Mouse (Mus musculus) fibroblast of lung, adult 2 months (primary cell): ENCODE results near the gene Akt2.

Source experiments
- DNase-seq: peaks from one replicate; pipeline ENCODE4 v3.0.0-alpha.2; 2011; ENCODE audit warnings: low read depth

The Akt2 gene

DNA sequence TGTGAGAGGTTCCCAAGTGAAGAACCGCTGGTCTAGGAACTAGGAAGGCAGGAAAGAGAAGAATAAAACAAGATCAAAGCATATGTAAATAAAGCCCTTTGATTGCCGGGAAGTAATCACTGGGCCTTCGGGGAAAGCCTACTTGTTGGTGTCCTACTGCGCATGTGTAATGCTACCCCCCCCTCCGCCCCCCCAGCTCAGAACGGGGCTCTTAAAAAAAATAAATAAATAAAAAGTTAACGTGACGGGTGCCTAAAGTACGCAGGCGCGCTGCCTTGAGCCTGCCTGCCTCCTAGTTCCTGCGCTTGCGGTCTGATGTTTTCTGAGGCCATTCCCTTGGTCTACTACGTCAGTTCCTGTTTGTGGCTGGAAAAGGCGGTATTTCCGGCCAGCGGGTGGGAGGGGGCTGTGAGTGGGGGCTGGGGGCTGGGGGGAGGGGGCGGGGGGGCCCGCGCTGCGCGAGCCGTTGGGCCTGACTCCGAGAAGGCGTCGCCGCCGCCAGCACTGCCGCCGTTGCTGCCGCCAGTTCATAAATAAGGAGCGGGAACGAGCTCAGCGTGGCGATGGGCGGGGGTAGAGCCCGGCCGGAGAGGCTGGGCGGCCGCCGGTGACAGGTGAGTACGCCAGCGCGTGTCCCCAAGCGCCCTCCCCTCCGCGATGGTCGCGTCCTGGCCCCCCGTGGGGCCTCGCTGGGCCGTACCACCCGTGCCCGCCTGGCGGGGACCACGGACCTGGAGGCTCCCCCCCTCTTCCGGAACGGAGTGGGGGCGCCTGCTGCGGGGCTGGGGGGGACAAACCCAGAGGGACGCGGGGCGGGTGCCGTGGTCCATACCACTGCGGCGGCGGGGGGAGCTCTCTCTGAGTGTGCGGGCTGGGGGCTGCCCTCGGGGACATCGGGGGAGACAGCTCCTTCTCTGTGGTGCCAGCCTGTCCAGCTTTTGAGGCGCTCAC lies at the start of gene Akt2:
Akt2 (plus strand) TSS at position 287 of the 951 bp plus-strand sequence.
- DNase-seq: peak; percentile 93

DNA sequence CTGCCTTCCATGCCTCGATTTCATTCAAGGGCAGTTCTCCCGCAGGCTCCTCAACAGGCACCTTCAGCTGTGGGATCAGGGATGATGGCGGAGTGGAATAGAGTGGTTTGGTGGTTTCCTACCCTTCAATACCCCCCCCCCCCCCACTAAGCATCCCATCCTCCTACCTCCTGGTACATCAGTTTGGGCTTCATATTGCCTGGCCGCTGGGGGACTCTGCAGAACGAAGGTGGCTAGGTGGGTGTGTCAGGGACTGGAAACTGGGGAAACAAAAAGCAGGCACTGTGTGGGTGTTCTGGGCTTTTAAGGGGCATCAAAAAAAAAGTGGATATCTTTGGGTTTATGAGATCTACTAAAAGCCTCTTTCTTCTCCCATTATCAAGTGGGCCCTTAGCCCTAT lies 49.4 kb upstream of the Akt2 start:
- DNase-seq: no peak

DNA sequence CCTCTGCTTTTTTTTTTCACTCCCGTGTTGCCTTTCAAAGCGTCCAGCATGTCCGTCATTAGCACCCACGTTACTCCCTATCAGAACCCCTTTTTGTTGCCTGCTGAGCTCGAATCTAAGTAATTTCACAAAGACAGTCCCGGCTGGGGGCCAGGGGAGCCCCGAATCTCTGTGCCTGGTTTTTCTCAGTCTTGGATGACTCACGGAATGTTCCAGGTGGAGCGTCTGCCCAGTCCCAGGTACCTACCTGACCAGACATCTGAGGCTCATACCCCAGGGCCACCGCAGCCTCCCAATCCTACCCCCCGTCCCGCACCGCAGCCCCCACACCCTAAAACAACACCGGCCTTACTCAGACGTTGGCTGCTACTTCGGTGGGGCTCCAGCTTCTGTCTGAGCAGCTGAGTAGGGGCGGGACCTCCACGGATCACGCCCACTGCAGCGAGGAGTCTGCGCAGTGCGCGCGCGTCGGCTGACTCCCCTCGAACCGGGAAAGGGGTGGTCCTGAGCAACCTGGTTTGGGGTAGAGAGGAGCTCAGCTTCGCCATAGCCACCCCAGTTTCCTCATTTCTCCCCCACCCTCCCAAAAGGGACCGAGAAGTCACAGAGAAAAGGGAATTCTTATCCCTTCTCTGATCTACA lies 48.8 kb upstream of the Akt2 start:
- DNase-seq: peak; percentile 49

DNA sequence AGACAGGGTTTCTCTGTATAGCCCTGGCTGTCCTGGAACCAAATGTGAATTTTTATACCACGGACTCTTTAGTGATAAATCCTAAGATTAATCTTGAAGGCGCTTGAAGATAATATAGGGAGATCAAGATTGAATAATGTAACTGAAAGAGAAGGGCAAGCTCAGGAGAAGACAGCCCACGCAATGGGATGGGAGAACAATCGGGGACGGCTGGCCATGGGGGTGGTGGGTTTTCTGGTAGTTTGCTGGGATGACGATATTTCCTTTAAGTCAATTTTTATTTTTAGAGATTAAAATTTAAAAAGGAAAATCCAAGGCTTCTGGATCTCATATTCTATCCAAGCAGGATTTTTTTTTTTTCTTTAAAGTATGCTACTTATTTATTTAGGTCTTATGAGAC lies 48.3 kb upstream of the Akt2 start:
- no peak for DNase-seq

DNA sequence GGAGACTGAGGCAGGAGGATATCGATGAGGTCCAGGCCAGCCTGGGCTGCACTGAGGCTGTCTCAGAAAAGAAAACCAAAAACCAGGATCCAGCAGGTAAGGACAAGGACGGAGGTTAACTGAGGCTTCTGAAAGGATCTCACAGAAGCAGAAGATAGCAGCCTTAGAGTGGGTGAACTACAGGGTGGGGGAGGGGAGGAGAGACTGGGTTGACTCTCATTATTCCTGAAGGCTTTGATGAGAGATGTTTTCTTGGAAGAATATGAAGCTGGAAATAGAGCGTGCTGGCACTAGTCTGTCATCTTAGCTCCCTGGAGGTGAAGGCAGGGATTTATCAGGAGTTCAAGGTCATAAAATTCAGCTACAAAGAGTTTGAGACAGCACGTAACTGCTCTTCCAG lies 47.5 kb upstream of the Akt2 start:
- no peak for DNase-seq

DNA sequence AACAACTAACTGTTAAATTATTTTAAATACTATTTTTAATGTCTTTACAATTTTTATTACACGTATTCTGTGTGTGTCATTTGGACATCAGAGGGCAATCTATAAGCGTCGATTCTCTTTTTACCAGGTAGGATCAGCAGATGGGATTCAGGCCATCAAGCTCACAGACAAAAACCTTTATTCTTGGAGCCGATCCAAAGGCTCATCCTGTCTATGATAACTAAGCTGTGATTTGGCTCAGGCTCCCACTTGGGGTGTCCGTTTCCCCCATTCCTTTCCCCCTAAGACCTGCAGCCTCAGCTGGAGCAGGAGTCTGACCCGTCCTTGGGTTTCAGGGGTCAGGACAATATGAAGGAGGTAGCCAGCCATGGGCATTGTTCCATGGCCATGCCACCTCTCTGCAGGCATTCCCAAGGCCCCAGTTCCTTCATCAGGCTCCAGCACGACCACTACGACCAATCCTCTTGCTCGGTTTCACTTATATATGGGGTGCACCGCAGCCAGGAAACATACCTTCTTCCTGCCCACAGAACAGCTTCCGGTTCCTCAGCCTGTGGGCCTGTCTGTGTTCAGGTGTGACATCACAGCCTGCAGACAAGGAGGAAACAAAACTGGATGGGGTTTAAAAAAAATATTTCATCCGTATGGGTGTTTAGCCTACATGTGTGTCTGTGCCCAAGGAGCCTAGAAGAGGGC lies 46.5 kb upstream of the Akt2 start:
- no peak for DNase-seq

DNA sequence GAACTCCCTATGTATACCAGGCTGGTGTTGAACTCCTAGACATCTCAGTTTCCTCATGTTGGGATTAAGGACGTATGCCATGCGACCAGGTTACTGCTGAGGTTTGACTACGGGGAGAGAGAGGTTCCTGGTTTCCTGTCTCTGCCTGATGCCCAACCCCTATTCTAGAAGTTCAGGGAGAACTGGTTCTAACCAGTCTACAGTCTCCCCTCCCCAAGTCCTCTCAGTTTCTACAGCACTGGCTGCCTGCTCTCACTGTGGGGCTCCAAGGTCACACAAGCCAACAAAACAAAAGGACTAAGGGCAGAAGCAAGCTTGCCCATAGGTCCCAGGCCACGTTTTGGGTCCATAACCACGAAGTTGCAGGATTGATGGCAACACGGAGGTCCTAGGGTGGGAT lies 41.8 kb upstream of the Akt2 start:
- no peak for DNase-seq

DNA sequence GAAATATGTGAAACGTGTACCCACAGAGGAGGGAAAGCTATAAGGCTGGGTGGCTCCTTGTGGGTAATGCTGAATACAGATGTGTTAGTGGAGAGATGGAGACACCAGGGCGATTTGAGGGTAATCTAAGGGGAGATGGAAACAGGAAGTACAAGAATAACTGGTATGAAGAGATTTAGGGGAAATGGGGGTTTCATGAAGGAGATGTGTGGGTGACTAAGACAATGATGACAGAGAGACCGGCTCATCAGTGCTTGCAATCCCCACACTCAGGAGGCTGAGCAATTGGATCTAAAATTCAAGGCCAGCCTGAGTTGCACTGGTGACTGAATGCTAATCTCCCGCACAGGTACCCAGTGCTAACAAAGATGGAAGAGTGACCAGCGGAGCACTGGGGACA lies 39.3 kb upstream of the Akt2 start:
- no peak for DNase-seq

DNA sequence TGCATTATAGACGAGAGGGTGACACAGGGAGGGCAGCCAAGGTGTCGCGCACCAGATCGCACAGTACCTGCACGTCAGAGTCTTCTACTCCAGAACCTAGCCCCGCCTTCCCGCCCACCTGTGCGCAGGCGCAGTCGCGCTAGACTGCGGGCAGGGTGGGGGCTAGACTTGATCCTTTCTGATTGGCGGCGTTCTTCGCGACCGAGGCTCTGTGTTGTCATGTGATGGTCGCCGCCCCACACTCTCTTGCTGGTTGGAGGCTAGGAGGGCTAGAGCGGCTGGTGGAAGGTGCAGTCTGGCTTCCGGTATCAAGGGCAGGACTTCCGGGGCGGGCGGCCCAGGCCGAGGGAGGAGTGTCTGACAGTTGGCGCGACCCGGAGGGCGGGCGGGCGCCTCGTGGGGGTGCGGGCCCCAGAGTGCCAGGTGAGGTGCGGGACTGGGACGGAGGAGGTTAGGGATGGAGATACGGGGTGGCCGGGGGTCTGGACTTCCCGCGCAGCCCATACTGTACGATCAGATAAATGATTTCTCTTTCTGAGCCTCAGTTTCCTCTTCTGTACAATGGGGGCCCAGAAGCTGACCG lies 38.3 kb upstream of the Akt2 start, which contains the start of the genes Pld3 and 2310022A10Rik:
Pld3 (minus strand) TSS at position 288 of the 583 bp plus-strand sequence.
2310022A10Rik (plus strand) TSS at position 303 of the 583 bp plus-strand sequence.
- peak; percentile 93 for DNase-seq

DNA sequence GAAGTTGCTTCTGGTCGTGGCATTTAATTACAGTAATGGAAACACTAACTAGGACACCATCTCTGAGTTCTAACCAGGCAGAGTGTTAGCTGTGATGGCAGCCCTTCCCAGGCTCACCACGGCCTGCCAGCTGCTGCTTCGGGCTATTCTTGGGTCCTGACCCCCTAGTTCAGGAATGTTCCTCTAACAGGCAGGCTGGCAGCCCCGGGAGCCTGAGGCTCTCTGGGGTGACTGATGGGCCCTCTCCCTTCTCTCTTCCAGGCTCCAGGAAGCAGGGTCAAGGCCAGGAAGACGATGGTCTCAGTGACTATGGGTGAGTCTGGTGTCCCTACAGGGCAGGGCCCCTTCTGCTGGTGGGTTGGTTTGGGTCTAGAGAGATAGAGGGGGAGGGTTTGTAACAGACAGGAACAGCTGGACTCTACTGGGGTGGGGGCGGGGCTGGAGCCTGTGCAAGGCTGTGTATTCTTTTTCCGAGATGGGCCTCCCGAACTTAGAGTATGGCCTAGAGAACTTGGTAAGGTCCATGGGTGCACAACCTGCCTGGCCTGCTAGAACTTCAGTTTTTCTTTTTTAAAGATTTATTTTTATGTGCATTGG lies 31.0 kb upstream of the Akt2 start:
- no peak for DNase-seq

DNA sequence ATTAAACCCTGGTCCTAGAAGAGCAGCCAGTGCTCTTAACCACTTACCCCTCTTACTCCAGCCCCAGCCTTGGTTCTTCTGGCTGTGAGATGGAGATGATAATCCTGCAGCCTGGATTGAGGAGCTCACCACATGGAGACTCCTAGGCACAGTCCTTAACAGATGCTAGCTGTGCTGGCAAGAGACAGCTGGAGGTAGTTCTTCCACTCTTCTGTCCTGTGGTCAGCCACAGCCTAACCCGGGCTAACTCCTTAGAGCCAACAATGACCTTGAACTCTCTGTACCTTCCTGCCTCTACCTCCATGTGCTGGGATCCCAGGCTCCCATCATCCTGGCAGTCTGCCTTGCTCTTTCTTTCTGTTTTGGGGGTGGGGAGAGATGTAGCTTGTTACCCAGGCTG lies 30.4 kb upstream of the Akt2 start:
- DNase-seq: no peak

DNA sequence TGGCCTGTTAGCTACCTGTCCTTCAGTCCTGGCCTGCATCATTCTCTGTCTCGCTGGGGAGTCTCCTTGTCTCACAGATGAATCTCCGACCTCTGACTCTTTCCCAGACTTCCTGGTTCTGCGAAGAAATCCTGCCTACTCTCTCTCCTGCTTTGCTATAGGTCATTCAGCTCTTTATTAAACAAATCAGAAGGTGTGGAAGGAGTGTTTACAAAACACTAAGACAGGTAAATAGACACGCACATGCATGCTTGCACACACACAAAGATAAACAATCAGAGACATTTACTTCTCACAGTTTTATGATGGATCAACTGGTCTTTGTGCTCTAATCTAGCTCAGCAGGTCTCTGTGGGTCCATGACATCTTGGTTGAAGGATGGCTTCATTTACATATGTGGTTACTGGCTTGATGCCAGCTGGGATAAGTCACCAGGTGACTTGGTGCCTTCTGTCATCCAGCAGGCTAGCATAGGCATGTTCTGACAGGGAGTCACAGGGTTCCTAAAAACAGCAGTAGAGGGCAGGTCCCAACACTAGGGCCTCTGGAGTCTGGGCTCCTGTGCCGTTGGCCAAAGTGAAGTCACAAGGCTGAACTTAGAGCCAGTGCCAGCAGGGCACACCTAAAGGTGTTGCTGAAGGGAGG lies 21.6 kb upstream of the Akt2 start:
- no peak for DNase-seq

DNA sequence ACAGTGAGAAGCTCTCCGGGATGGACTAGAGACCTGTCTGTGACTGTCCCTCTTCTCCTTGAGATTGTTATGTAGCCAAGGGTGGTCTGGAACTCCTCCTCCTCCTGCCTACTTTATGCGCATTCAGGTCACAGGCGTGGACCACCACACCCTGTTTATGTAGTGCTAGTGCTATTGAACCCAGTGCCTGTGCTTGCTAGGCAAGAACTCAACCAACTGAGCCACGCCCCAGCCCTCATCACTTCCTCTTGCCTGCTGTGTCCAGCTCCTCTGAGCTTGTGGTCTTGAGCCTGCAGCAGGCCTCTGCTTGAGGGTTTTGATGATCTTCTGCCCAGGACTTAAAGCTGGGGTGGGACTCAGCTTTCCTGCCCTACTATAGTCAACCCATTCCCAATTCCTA lies 19.2 kb upstream of the Akt2 start:
- DNase-seq: no peak

DNA sequence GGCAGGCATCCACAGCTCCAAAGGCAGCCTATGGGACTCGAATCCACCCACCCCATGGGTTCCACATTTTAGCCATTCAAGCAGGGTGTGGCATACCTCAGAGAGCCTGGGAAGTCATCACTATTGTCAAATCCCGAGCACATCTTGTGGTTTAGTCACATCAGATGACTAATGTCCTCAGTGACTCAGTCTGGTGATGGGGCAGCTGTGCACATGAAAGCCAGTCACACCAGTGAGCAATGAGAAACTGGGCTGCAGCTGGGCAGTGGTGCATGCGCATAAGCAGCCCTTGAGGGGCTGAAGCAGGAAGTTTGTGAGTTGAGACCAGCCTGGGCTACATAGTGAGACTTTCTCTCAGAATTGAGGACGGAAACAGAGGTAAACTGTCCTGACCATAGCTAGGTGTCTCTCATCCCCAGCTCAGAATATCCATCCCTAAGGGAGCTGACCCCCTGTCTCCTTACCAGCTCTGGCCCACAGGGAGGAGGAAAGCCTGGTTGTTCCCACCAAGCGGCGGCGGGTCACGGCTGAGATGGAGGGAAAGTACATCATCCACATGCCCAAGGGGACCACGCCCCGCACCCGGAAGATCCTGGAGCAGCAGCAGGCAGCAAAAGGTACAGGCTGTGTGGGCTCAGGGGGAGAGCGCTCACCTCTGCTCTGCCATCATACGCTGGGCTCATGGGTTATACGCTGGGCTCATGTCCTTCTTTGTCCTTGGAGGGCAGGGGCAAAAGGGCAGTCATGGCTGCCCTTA lies 17.1 kb upstream of the Akt2 start:
- DNase-seq: no peak

DNA sequence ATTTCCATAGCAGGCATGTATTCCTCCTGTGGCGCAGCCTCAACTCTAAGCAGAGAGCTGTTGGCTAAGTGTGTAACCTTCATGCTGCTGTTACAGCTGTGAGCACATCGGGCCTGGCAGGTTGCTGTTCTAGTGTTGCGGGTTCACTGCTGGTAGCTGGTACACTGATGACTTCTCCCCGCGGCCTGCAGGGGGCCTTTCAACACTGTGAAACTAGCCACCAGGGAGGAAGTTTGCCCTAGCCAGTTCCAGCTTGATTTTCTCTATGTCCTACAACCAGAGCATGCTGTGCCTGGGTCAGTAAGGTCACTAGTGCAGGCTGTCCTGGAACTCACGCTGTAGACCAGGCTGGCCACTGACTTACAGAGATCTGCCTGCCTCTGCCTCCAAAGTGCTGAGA lies 14.4 kb upstream of the Akt2 start:
- DNase-seq: no peak

DNA sequence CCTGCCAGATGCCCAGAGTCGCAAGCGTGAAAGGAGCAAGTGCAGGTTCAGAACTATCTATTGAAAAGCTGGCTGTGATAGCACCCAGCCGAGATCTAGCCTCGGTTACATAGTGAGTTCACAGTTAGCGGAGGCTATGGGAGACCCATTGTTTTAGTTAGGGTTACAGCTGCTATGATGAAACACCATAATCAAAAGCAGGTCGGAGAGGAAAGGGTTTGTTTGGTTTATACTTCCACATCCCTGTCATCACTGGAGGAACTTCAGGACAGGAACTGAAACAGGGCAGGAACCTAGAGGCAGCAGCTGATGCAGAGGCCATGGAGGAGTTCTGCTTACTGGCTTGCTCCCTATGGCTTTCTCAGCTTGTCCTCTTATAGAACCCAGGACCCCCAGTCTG lies 13.8 kb upstream of the Akt2 start:
- no peak for DNase-seq

DNA sequence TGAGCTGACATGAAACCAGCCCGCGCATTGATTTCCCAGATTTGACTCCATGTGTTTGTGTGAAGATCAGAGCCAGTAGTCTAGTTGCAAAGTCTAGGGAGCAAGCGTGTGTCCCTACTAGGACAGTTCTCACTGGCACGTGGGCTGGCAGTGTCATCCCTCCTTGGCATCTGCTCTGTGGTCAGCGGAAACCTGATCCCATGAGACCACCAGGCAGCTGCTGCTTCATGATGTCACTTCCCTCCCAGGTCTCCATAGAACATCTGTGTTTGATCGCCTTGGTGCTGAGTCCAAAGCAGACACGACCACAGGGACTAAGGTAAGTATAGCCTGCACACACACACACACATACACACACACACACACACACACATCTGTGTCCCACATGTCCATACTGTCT lies 12.9 kb upstream of the Akt2 start:
- DNase-seq: no peak

DNA sequence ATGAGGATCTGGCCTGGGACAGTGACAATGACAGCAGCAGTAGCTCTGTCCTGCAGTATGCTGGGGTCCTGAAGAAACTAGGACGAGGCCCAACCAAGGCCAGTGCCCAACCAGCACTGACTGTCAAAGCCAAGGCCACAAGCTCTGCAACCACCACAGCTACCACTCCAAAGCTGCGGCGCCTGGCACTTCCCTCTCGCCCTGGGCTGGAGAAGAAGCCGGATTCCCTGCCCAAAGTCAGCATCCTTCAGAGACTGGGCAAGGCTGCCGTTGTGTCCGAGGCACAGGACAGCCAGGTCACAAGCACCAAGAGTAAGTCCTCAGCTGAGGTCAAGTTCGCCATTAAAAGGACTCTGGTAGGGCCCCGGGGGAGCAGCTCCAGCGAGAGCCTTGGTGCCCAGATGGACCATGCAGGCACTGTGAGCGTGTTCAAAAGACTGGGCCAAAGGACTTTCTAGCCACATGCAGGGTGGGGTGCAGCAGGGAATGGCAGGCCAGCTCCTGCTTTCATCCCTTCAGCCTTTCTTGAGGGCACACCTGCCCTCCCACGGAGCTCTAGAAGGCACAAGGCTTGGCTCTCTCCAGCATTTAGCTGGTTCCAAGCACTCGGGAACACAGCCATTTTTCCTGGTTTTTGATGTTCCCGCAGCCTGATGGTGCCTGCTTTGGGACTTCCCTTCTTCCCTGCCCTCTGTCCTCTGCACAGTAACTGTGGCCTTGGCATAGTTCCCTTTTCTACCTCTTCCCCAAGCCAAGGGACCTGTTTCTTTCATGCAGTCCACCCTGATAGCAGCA lies 10.8 kb upstream of the Akt2 start:
- DNase-seq: no peak

DNA sequence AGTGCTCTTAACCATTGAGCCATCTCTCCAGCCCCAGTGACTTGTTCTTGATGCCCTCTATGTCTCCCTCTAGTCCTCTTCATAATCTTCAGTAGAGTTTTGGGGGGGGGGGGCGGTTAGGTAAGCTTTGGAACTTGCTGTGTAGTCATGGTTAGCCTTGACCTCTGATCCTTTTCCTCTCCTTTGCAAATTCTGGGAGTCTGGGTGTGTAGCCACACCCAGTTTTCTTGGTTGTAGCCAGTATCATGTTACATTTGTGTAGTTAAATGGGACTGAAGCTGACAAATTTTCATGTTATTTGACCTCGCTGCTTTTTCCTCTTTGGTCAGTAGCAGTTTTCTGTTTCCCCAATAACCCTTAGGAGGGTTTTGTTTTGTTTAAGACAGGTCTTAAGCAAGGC lies 4.5 kb upstream of the Akt2 start:
- no peak for DNase-seq

DNA sequence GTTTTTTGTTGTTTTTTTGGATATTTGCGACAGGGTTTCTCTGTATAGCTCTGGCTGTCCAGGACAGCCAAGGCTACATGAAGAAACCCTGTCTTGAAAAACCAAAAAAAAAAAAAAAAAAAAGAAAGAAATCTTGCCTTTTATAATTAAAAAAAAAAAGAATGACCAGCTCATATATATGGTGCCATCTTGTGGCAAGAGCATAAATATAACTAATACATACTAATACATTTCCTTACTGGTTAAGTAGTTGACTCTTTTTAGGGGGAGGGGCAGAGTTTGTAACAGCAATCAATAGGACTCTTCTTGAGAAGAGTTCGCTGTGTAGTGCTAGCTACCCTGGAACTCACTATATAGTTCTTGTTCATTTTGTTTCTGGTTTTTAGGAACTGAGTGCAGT lies 3.6 kb upstream of the Akt2 start:
- DNase-seq: no peak
